Mouse (Mus musculus) T-cell, adult 2 months (primary cell): ENCODE data around the gene Ddt.

Source experiments
- DNase-seq: peaks from one replicate; pipeline ENCODE4 v3.0.0; 2022; ENCODE audit warnings: low spot score

Gene Ddt

GRCm38 (mm10) chr10:75772795-75773664 is at the start of gene Ddt:
Ddt (minus strand) TSS chr10:75773414.
- peak; percentile 85 for DNase-seq

- DNase-seq, result no peak
These were observed 49.2 kb upstream of the Ddt start, which contains the start of gene Gstt4 for GRCm38 (mm10) chr10:75822443-75822842. Gstt4 (minus strand) TSS chr10:75822543.

- DNase-seq, result no peak
These were observed 46.7 kb upstream of the Ddt start for GRCm38 (mm10) chr10:75819882-75820281.

- DNase-seq, result no peak
These were observed 45.4 kb upstream of the Ddt start for GRCm38 (mm10) chr10:75818641-75819040.

DNA sequence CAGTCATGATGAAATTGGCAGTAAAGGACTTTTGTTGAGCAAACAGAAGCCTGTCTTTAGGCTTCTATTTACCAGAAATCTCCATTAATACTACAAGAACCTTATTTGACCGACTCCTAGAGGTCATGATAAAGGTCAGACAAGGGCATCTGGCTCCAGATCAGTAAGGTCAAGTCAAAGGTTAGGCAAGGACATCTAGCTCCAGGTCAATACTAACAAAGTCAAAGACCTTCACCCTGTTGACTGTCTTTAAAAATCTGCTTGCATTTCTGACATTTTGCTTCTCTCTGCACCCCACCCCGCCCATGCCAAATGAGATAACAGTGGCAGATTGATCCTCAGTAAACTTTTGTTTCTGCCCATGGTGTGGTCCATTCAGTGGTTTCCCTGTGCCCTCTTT is 31.0 kb upstream of the Ddt start:
- DNase-seq, result no peak

- no peak for DNase-seq
These were observed 25.0 kb upstream of the Ddt start, which contains the start of gene Gstt1 for GRCm38 (mm10) chr10:75798176-75798696. Gstt1 (minus strand) TSS chr10:75798584.

GRCm38 (mm10) chr10:75797619-75798175 is 24.5 kb upstream of the Ddt start:
- DNase-seq, result peak; percentile 21

- DNase-seq, result no peak
These were observed 23.7 kb upstream of the Ddt start for GRCm38 (mm10) chr10:75796731-75797516.

GRCm38 (mm10) chr10:75794880-75795279 is 21.7 kb upstream of the Ddt start:
- DNase-seq, result no peak

DNA sequence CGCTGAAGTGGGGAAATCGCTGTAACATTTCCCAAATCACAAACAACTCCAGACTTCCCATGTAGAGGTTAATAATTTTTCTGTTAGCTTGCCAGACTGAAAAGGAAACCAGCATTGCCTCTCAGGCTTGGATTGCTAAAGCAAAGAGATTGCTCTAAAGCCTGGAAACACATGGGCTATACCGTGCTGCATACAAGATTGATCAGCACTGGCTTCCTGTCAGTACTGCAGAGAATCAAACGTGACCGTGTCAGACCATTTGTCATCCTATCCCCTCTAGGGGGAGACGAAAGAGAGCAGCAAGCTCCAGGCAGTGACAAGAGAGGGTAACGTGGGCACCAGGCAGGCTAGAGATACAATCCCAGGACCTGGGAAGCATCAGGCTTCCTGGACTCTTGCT is 17.6 kb upstream of the Ddt start:
- DNase-seq, result peak; percentile 42

DNA sequence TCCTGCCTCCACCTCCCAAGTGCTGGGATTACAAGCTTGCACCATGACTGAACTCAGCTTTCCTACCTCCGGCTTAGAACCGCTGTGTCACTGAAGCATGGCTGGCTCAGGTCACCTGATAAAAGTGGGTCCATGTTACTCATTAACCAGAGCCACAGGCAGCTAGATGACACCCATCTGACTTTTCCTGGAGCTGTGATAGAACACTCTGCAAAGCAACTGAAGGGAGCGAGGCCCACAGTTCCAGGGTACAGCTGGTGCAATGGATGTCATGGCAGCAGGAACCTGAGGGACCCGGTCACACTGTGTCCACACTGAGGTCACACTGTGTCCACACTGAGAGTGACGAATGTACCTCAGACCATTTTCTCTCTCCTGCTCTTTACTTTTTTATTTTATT is 16.6 kb upstream of the Ddt start:
- no peak for DNase-seq

- no peak for DNase-seq
These were observed 16.0 kb upstream of the Ddt start for GRCm38 (mm10) chr10:75789081-75789735.

GRCm38 (mm10) chr10:75788277-75788676 is 15.1 kb upstream of the Ddt start:
- no peak for DNase-seq

DNA sequence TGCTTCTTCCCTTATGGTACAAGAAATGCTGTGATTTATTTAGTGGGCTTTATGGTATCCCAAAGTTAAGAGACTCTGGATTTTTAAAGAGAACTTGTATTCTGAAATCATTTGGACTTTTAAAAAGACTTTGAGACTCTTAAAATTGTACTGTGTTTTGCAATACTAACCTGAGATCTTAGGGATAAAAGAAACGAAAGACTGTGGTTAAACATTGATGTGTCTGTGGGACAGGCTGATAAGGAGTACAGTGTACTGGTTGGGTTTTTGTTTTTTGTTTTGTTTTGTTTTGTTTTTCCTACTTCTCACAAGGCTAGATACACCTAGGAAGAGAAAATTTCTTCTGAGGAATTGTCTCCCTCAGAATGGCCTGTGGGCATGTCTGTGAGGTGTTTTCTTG is 12.2 kb upstream of the Ddt start:
- no peak for DNase-seq

DNA sequence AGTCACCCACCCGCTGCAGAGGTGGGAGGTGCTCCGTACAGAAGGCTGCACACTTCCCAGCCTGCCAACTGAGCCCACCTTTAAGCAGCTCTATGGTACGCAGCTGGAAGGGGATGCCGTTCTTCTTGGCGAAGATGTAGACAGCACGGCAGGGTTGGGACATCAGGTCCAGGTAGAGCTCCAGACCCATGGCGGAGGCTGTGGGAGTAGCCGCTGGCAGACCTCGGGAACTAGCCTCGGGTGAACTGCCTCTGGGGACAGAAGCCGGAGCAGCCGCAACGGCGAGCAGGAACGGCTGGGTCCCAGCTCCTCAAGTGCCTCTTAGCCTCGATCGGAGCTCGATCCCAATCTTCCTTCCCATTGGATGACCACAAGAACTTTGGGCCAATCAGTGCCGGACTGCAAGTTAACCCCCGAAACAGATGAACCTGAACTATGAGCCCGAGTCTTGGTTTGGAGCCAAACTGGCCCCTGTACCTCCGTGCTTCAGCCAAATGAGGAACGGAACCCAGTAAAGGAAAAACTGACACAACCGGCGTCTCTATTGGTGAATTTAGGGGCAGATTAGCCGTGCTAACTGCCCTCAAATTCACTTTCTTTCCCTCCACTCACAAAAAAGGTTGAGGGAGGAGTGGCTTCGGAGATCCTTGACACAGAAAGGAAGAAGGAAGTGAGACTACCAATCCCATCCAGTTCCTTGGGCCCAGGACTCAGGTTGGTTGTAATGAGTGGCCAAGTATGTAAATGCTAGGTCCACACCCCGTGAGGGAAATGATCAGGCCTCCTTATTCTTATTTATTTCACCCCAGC is 7.8 kb upstream of the Ddt start, which contains the start of the genes Gm20441 and Gstt3:
TSS of gene Gm20441 (minus strand) at position 186 of the 810 bp plus-strand sequence.
TSS of gene Gstt3 (minus strand) at position 646 of the 810 bp plus-strand sequence.
- no peak for DNase-seq

DNA sequence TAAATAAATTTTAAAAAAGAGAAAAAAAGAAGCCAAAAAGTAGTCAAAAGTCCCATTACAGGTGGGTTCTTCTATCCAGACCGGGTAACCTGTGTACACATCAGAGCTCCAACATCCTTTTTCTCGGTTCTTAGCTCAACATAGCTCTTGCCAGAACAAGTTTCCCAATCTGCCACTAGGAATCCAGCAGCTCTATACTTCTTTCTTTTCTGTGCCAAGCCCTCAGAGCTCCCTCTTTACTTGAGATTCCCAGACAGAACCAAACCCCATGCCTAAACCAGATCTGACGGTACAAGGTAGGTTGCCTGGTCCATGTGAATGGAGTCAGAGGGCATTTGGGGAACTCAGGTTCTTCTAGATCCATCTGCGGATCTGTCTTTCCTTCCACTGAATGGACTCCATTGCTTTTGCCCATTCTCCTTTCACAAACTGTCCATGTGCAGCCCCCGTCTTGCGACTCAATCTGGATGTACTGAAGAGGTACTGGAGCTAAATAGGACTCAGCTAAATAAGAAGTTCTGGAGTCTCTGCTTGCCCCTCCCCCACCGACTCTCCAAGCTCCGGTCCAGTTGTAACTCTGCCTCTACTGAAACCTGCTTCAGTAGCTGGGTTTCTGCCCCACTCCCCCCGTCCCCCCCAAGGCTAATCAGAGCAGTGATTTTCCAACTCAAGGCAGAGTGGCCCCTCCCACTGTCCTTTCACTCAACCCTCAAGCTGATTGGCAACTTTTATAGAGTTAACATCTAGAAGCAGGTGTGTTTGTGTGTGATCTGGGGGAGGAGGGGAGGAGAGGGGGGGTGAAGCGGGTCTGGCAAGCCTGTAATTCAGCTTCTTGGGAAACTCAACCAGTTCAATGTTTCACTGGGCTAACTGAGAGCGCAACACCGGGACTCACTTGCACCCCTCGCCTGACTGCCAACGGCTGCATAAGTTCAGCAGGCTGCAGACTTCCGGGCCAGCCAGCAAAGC is 6.3 kb upstream of the Ddt start:
- no peak for DNase-seq

- no peak for DNase-seq
These were observed 4.7 kb upstream of the Ddt start for GRCm38 (mm10) chr10:75777885-75778284.

DNA sequence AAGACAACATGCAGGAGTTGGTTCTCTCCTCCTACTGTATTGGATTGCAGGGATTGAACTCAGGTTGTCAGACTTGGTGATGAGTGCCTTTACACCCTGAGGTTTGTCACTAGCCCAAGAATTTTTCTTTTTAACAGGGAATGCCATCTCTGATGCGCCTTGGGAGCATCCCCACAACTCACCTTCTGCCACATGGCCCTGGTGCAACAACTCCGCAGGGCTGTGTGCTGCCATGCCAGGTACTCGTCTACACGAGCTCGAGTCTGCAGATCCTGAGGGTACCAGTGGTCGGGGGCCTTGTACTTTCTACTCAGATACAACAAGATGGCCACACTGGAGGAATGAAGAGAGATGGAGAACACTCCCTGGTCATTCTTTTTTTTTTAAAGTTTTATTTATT is 3.3 kb upstream of the Ddt start:
- DNase-seq, result no peak

DNA sequence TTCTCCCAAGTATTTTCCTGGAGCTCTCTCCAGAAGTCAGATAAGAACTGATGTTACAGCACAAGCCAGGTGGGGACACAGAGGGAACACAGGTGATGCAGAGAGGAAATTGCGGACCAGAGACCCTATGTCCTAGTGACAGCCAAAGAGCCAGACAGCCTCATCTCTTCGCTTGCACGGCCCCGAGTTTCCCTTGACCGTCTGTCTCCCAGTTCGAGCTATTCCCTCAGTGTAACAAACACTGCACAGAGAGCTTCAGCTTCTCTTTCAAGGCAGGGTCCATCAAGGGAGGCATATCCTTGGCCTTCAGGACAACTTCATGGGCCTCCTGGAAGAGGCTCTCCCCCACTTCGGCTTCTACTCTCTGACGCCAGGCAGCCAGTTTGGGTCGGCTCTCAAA is 1.4 kb upstream of the Ddt start:
- DNase-seq, result no peak

GRCm38 (mm10) chr10:75774102-75774501 is 888 bp upstream of the Ddt start:
- no peak for DNase-seq
